Comparison of ENCODE assay signal across 7 mouse cellular contexts in the genomic region with DNA sequence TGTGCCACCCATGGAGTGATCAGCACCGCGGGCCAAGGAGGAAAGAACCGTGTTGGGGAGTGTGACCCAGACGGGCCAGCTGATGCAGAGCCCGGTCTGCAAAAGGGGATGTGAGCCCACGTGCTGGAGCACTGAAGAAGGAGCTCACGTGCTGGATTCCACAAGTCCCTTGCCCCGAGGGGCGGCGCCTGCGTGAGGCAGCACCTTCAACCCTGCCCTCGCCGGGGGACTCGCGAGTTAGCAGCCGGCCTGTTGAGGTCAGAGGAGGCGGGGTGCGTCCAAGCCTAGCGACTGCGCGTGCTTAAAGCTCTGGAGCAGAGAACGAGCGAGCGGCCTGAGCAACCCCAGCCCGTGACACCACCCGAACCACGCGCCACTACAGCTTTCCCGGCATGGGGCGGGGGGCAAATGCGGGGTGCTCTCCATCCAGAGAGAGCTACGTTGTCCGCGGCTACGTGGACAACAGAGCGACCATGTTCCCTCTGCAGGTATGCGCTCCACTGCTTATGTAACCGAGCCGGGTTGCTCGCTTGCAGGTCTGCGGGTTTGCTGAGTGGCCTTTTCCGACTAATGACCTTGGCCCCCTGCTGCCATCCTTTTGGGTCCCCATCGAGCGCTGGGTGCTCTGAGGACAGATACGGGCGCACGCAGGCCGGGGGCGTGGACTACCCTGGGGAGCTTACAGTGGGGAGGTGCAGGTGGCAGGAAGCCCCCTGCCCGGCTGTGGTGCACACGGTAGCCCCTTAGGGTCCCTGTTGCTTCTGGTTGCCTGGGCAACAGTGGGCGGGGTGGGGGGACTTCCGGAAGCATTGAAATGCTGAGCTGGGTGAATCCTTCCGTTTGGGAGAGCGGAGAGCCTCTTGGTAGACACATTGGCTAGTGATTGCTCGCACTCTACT. TPM values are rescaled to one million over a fixed set of nuclear protein-coding genes. Genes with fewer than 3 reads are reported as not detected.
DNase-seq lines count a peak whose midpoint lies in the region; ATAC-seq and TF ChIP-seq lines count a peak whose summit lies in the region.

No protein-coding gene starts in this region.

- no peaks in the 10 kb centered on the region for H3K36me3 ChIP-seq in hindbrain, embryonic 12.5 days
- no peaks in the 10 kb centered on the region for H3K36me3 ChIP-seq in limb, embryonic 10.5 days

- peak overlapping the region; percentile 97 for H3K4me2 ChIP-seq in hindbrain, embryonic 12.5 days (replicated peaks)

- peak overlapping the region; percentile 61 for H3K9ac ChIP-seq in hindbrain, embryonic 12.5 days

- 3% methylated on average over 56 of the region's 56 CpGs for WGBS in cerebellum, adult 2 months
- under 1% methylated on average over 56 of the region's 56 CpGs for WGBS in hindbrain, embryonic 12.5 days
- WGBS in limb, embryonic 10.5 days: 1% methylated on average over 56 of the region's 56 CpGs

- ATAC-seq in hindbrain, embryonic 12.5 days (ENCODE audit: low FRiP score): peak; percentile 62

- peak; percentile 93 for DNase-seq in ZHBTc4 (ENCODE audit: low read depth, low spot score)
- DNase-seq in cerebellum, adult 2 months: peak; percentile 74 to 76
- peak; percentile 33 to 57 for DNase-seq in frontal cortex, postnatal 36 days (ENCODE audit: low spot score in 2 of 2)
- DNase-seq in limb, embryonic 10.5 days (ENCODE audit: low spot score): peak; percentile 75
- DNase-seq in mesoderm, embryonic 11.5 days (ENCODE audit: low read depth, low spot score): peak; percentile 55
- peak; percentile 65 to 76 for DNase-seq in spleen, postnatal 4 days (ENCODE audit: low spot score in 2 of 2)

- 0 out of 2 replicates have a peak, but pooled peaks have one; percentile 3 for TF ChIP-seq POLR2A in cerebellum, adult 2 months (IDR thresholded peaks at IDR 0.05; ENCODE audit: borderline replicate concordance, insufficient read depth, low read length)

- H3K9me3 ChIP-seq in hindbrain, embryonic 12.5 days (replicated peaks): no peaks in the 10 kb centered on the region
- H3K9me3 ChIP-seq in limb, embryonic 10.5 days (replicated peaks): no peaks in the 10 kb centered on the region

- no peak overlapping the region for H3K27ac ChIP-seq in cerebellum, adult 2 months (ENCODE audit: insufficient read depth, low read length)
- H3K27ac ChIP-seq in hindbrain, embryonic 12.5 days: no peak overlapping the region
- H3K27ac ChIP-seq in limb, embryonic 10.5 days: peak overlapping the region; percentile 66

- TF ChIP-seq CTCF in cerebellum, adult 2 months (IDR thresholded peaks at IDR 0.05; ENCODE audit: borderline replicate concordance, insufficient read depth, low read depth, low read length): no peak

- peak overlapping the region; percentile 65 for H3K4me3 ChIP-seq in cerebellum, adult 2 months (replicated peaks; ENCODE audit: insufficient read depth, low read depth, low read length)
- peak overlapping the region; percentile 45 for H3K4me3 ChIP-seq in hindbrain, embryonic 12.5 days
- H3K4me3 ChIP-seq in limb, embryonic 10.5 days: peak overlapping the region; percentile 60

- no peaks in the 10 kb centered on the region for H3K27me3 ChIP-seq in cerebellum, adult 2 months (ENCODE audit: control insufficient read depth, insufficient read depth, low read length)
- H3K27me3 ChIP-seq in hindbrain, embryonic 12.5 days: peaks cover 37% of the 10 kb centered on the region
- H3K27me3 ChIP-seq in limb, embryonic 10.5 days (ENCODE audit: low read depth, poor library complexity, severe bottlenecking): peaks cover 40% of the 10 kb centered on the region; the same call in 1 of the 2 replicates

- peaks cover 9% of the 10 kb centered on the region; the same call in 1 of the 2 replicates for H3K4me1 ChIP-seq in cerebellum, adult 2 months (ENCODE audit: control insufficient read depth, insufficient read depth, low read length)
- peaks cover 21% of the 10 kb centered on the region for H3K4me1 ChIP-seq in hindbrain, embryonic 12.5 days
- H3K4me1 ChIP-seq in limb, embryonic 10.5 days: peaks cover 60% of the 10 kb centered on the region

RNA-seq across cellular contexts. Expression of a gene that starts 52.9 kb away (rescaled TPM):
- 9.5 and 11.0 TPM in 2 replicates for polyA plus RNA-seq in cerebellum, adult 2 months (2012; rRNA removed)
- polyA plus RNA-seq in hindbrain, embryonic 12.5 days (2016; fragmentation: Nextera tagmentation; extraction: Ambion mirVana): 23.6 TPM in 2 replicates
- 23.8 and 32.1 TPM in 2 replicates for polyA plus RNA-seq in limb, embryonic 10.5 days (2016; fragmentation: Nextera tagmentation; extraction: Ambion mirVana)
